Mouse (Mus musculus) midbrain, embryonic 16.5 days (tissue): ENCODE measurements at regions not wholly inside any gene's neighbourhood (a gene's known extent, or its start where the extent isn't known, plus 50 kb on each side); places are given as distances from the start of the nearest gene placed in this dataset.
"Not testable (repeated sequence)": the region's sequence is repeated elsewhere in the genome, so short reads cannot be mapped to it uniquely, and the experiment has no call there.

Experiments
- ATAC-seq: fragments of 200-750 bp; cut with Nextera tagmentation; 2 replicates; pipeline ENCODE4 v1.8.0; 2017; ENCODE audit warnings: moderate TSS enrichment
- H3K27ac ChIP-seq: fragments of 300-500 bp; sonication (generic); 2 replicates; pipeline ENCODE4 v1.5.1; 2014; ENCODE audit warnings: mild to moderate bottlenecking, low read length, mixed read lengths
- H3K27me3 ChIP-seq: fragments of 300-500 bp; sonication (generic); 2 replicates; pipeline ENCODE4 v1.6.1; 2014; ENCODE audit warnings: low read depth, low read length, mixed read lengths; ENCODE audit not compliant: control insufficient read depth, insufficient read depth
- H3K36me3 ChIP-seq: fragments of 300-500 bp; sonication (generic); 2 replicates; pipeline ENCODE4 v1.6.1; 2014; ENCODE audit warnings: mild to moderate bottlenecking, low read length, moderate library complexity, mixed read lengths; ENCODE audit not compliant: control insufficient read depth, insufficient read depth
- H3K4me1 ChIP-seq: fragments of 300-500 bp; sonication (generic); 2 replicates; pipeline ENCODE4 v1.6.1; 2014; ENCODE audit warnings: mild to moderate bottlenecking, low read length, mixed read lengths; ENCODE audit not compliant: control insufficient read depth, insufficient read depth
- H3K4me2 ChIP-seq: fragments of 300-500 bp; sonication (generic); 2 replicates; pipeline ENCODE4 v1.6.1; 2014; ENCODE audit warnings: mild to moderate bottlenecking, low read length, mixed read lengths
- H3K4me3 ChIP-seq: fragments of 300-500 bp; sonication (generic); 2 replicates; pipeline ENCODE4 v1.5.1; 2014; ENCODE audit warnings: low read depth, mild to moderate bottlenecking, low read length, moderate library complexity, mixed read lengths
- H3K9ac ChIP-seq: fragments of 300-500 bp; sonication (generic); 2 replicates; pipeline ENCODE4 v1.6.1; 2014; ENCODE audit warnings: low read depth, low read length, mixed read lengths
- H3K9me3 ChIP-seq: fragments of 300-500 bp; sonication (generic); replicated peaks from 2 replicates; pipeline ENCODE4 v1.6.1; 2014; ENCODE audit warnings: mild to moderate bottlenecking, low read length, mixed read lengths; ENCODE audit not compliant: control insufficient read depth, poor library complexity, severe bottlenecking
- WGBS: fragments of 180-500 bp; shearing (Covaris S2); extraction: QIAGEN DNeasy Blood & Tissue Kit; methylation state at CpG from one replicate; pipeline ENCODE4 v1.1.7; 2014; 5-methylcytosine and 5-hydroxymethylcytosine counted together

- H3K27me3 ChIP-seq, H3K36me3 ChIP-seq, ATAC-seq, H3K9ac ChIP-seq, H3K9me3 ChIP-seq, H3K4me1 ChIP-seq, H3K27ac ChIP-seq, H3K4me3 ChIP-seq, H3K4me2 ChIP-seq: not testable (repeated sequence)
- 60% methylated on average over 3 of the region's 3 CpGs for WGBS
Measured at GRCm38 (mm10) chr12:95491806-95492436, 200.1 kb upstream of the Flrt2 start.

DNA sequence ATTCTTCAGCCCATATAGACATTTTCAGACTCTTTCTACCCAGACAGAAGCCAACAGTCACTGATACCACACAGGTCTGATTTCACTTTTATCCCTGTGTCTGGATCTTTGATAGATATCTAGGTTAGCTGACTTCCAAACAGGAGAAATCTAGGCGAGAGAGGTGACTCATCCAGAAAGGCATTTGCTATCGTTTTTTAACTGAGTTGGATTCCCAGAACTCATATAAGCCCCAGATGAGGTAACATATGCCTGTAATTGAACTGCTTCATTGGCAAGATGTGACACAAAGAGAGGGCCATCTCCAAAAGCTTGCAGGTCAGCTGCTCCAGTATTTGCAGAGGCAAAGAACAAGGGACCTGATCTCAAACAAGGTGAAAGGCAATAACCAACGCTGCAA lies 190.6 kb upstream of the Flrt2 start:
- Histone ChIP-seq H3K27me3 (no peaks in the 10 kb centered on the region), H3K4me2 (no peak overlapping the region), H3K9me3 (no peaks in the 10 kb centered on the region), H3K27ac (no peak overlapping the region), H3K4me1 (no peaks in the 10 kb centered on the region), H3K36me3 (no peaks in the 10 kb centered on the region), H3K9ac (no peak overlapping the region), H3K4me3 (no peak overlapping the region)
- ATAC-seq = no peak
- WGBS = 88% methylated on average over 3 of the region's 3 CpGs

DNA sequence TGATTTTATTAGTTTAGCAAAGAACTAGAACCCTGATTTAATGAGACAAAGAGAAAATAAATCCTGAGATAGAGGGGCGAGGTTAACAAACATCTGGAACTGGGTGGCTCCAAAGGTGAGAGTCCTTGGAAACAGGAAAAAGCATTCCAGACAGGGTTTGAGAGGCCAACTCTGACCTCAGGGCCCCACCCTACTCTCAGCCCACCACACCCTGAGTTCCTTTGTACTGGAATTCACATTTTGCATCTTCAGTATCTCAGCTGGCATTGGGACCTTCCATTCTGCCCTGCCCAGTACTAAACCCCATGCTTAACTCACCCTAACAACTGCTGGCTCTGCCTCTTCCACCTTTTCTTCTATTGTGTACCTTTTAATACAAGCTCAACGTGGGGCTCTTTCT lies 172.0 kb upstream of the Flrt2 start:
- Histone ChIP-seq H3K9ac (no peak overlapping the region), H3K27ac (no peak overlapping the region), H3K4me3 (no peak overlapping the region), H3K27me3 (no peaks in the 10 kb centered on the region), H3K4me1 (no peaks in the 10 kb centered on the region), H3K4me2 (no peak overlapping the region), H3K36me3 (no peaks in the 10 kb centered on the region), H3K9me3 (no peaks in the 10 kb centered on the region)
- no peak for ATAC-seq
- WGBS = 90% methylated on average over 2 of the region's 2 CpGs

GRCm38 (mm10) chr12:95522052-95522451 lies 170.0 kb upstream of the Flrt2 start:
- Histone ChIP-seq H3K36me3 (no peaks in the 10 kb centered on the region), H3K9me3 (no peaks in the 10 kb centered on the region), H3K27me3 (no peaks in the 10 kb centered on the region), H3K4me3 (no peak overlapping the region), H3K4me2 (no peak overlapping the region), H3K4me1 (no peaks in the 10 kb centered on the region), H3K9ac (no peak overlapping the region), H3K27ac (no peak overlapping the region)
- 72% methylated on average over 3 of the region's 3 CpGs for WGBS
- no peak for ATAC-seq

DNA sequence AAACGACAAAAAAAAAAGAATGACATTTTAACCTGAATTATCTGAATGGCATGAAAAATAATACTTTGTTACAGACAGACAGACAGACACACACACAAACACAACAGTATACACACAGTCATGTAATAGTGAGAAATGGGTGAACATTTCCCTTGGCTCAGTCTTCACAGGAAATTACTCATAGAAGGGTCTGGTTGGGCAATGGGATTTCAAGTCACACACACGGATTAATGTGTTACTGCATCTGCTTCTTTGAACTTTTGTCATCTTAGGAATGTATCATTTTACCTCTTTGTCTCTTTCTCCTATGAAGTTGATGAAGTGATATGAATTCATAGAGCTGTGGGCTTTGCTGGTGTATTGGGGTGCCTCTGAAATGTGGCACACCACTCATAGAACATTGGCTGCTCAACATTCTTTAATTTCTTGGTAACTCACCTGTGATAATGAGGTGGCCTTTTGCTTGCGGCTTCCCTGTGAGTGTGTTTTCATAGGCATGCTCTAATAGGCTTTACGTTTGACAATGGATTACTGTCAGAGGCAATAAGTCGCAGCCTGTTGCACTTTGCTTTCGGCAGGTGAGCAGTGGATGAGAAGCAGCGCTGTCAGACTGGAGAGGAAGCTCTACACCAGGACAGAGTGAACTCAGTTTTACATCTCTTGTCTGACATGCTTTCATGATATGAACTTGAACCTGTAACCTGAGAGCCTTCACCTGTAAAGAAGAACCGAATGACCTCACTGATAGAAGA lies 158.0 kb upstream of the Flrt2 start:
- no peaks in the 10 kb centered on the region for H3K27me3 ChIP-seq
- no peaks in the 10 kb centered on the region for H3K4me1 ChIP-seq
- no peaks in the 10 kb centered on the region for H3K36me3 ChIP-seq
- H3K4me3 ChIP-seq = no peak overlapping the region
- H3K9me3 ChIP-seq = no peaks in the 10 kb centered on the region
- 60% methylated on average over 8 of the region's 8 CpGs for WGBS
- H3K9ac ChIP-seq = no peak overlapping the region
- H3K27ac ChIP-seq = no peak overlapping the region
- H3K4me2 ChIP-seq = no peak overlapping the region
- no peak for ATAC-seq

DNA sequence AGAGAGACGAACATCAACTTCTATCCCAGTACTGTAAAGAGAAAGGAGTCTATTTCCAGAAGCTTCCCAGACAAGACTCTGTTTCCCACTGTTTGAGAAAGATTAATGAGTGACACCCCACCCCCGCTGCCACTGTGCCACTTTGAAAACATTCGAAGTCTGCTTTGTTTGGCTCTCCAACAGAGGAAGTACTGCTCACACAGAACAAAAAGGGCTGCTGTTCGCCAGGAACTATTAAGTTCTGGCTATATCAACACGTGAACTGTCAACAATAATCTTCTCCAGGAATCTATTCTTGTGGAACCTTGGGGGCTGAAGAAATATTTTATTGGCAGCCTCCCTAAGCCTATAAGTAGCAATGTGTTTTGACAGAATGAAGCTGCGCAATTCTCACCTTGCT lies 144.7 kb upstream of the Flrt2 start:
- ATAC-seq = no peak

DNA sequence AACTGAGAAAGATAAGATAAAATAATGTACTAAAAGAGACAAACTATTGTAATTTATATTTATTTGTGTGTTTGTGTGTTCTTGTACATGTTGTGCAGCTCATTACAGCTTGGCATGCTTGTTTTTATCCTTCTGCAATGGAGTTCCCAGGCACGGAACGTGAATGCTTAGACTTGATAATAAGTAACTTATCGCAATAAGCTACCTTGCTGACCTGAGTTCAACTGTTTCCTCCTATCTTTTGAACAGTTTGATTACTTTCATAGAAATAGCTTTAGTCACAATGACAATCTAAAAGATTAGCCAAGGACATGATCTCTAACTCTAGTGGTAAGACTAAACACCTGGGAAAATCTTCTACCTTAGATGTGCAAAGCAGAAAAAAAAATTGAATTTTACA lies 138.9 kb upstream of the Flrt2 start:
- no peak for ATAC-seq
- no peak overlapping the region for H3K27ac ChIP-seq
- no peaks in the 10 kb centered on the region for H3K27me3 ChIP-seq
- no peak overlapping the region for H3K4me3 ChIP-seq
- H3K4me1 ChIP-seq = no peaks in the 10 kb centered on the region
- H3K36me3 ChIP-seq = no peaks in the 10 kb centered on the region
- no peak overlapping the region for H3K4me2 ChIP-seq
- no peaks in the 10 kb centered on the region for H3K9me3 ChIP-seq
- H3K9ac ChIP-seq = no peak overlapping the region
- WGBS = 98% methylated on average over 3 of the region's 3 CpGs

More for the DNA sequence above, 144.7 kb upstream of the Flrt2 start:
- H3K4me3 ChIP-seq = no peak overlapping the region
- no peaks in the 10 kb centered on the region for H3K9me3 ChIP-seq
- H3K4me2 ChIP-seq = no peak overlapping the region
- 39% methylated on average over 6 of the region's 6 CpGs for WGBS
- no peaks in the 10 kb centered on the region for H3K27me3 ChIP-seq
- H3K36me3 ChIP-seq = no peaks in the 10 kb centered on the region
- H3K27ac ChIP-seq = no peak overlapping the region
- H3K4me1 ChIP-seq = peaks cover 2% of the 10 kb centered on the region; the same call in 1 of the 2 replicates
- H3K9ac ChIP-seq = no peak overlapping the region

- peak; percentile 82 for ATAC-seq
- H3K36me3 ChIP-seq = no peaks in the 10 kb centered on the region
- H3K27ac ChIP-seq = no peak overlapping the region
- H3K9ac ChIP-seq = no peak overlapping the region
- no peaks in the 10 kb centered on the region for H3K27me3 ChIP-seq
- H3K4me3 ChIP-seq = no peak overlapping the region
- peaks cover 5% of the 10 kb centered on the region for H3K4me1 ChIP-seq
- WGBS = 32% methylated on average over 6 of the region's 6 CpGs
- no peak overlapping the region for H3K4me2 ChIP-seq
- H3K9me3 ChIP-seq = no peaks in the 10 kb centered on the region
Measured at GRCm38 (mm10) chr12:95558706-95559406, 133.2 kb upstream of the Flrt2 start.

- no peak for ATAC-seq
- 36% methylated on average over 4 of the region's 4 CpGs for WGBS
Measured at GRCm38 (mm10) chr12:95563431-95563830, 128.6 kb upstream of the Flrt2 start.

More at GRCm38 (mm10) chr12:95563431-95563830, 128.6 kb upstream of the Flrt2 start:
- no peak overlapping the region for H3K9ac ChIP-seq
- no peaks in the 10 kb centered on the region for H3K27me3 ChIP-seq
- peaks cover 5% of the 10 kb centered on the region for H3K4me1 ChIP-seq
- no peak overlapping the region for H3K4me3 ChIP-seq
- H3K36me3 ChIP-seq = no peaks in the 10 kb centered on the region
- no peak overlapping the region for H3K4me2 ChIP-seq
- H3K27ac ChIP-seq = no peak overlapping the region
- peaks cover 3% of the 10 kb centered on the region for H3K9me3 ChIP-seq
